ENCODE assay signal across 8 mouse cellular contexts in genomic region chr15:101283183-101283910, GRCm38 (mm10). TPM values are rescaled to one million over a fixed set of nuclear protein-coding genes. Genes with fewer than 3 reads are reported as not detected.
DNase-seq lines count a peak whose midpoint lies in the region; ATAC-seq and TF ChIP-seq lines count a peak whose summit lies in the region.

No protein-coding gene starts in this region.

- TF ChIP-seq CTCF in kidney, postnatal 0 days (IDR thresholded peaks at IDR 0.05; ENCODE audit: low read depth) = peak; percentile 80
- TF ChIP-seq CTCF in lung, embryonic 14.5 days (IDR thresholded peaks at IDR 0.05; ENCODE audit: low read depth) = peak; percentile 73

- peak; percentile 88 for DNase-seq in CD4-positive, CD25-positive, alpha-beta regulatory T cell, adult 2 months (ENCODE audit: low read depth, low spot score)
- peak; percentile 58 for DNase-seq in Muller cell, postnatal 12 days (ENCODE audit: inconsistent ontology term)
- peak; percentile 93 for DNase-seq in embryo, embryonic 10.5 days (ENCODE audit: low spot score)
- DNase-seq in kidney, postnatal 0 days (ENCODE audit: low spot score) = peak; percentile 85
- DNase-seq in lung, embryonic 14.5 days = peak; percentile 94
- DNase-seq in gastrocnemius, postnatal 25 days = no peak

- peaks cover 22% of the 10 kb centered on the region for H3K36me3 ChIP-seq in heart, embryonic 14.5 days (ENCODE audit: control insufficient read depth, insufficient read depth, low read length)
- H3K36me3 ChIP-seq in kidney, postnatal 0 days (ENCODE audit: insufficient read depth, low read length) = peaks cover 19% of the 10 kb centered on the region; the same call in 1 of the 2 replicates
- H3K36me3 ChIP-seq in lung, embryonic 14.5 days (ENCODE audit: insufficient read depth) = peaks cover 22% of the 10 kb centered on the region
- H3K36me3 ChIP-seq in neural tube, embryonic 14.5 days (ENCODE audit: control insufficient read depth, insufficient read depth, low read length) = peaks cover 11% of the 10 kb centered on the region; the same call in 1 of the 2 replicates

- WGBS in heart, embryonic 14.5 days = 3% methylated on average over 26 of the region's 26 CpGs
- 2% methylated on average over 26 of the region's 26 CpGs for WGBS in kidney, postnatal 0 days
- WGBS in lung, embryonic 14.5 days = 1% methylated on average over 26 of the region's 26 CpGs
- WGBS in neural tube, embryonic 14.5 days = 2% methylated on average over 26 of the region's 26 CpGs

- H3K4me2 ChIP-seq in heart, embryonic 14.5 days (ENCODE audit: low read length) = peak overlapping the region; percentile 78
- H3K4me2 ChIP-seq in kidney, postnatal 0 days (ENCODE audit: low read length) = peak overlapping the region; percentile 88
- H3K4me2 ChIP-seq in lung, embryonic 14.5 days = peak overlapping the region; percentile 98
- peak overlapping the region; percentile 70 for H3K4me2 ChIP-seq in neural tube, embryonic 14.5 days (ENCODE audit: low read depth, low read length)

- H3K27me3 ChIP-seq in heart, embryonic 14.5 days (ENCODE audit: control insufficient read depth, insufficient read depth, low read length) = no peaks in the 10 kb centered on the region
- no peaks in the 10 kb centered on the region for H3K27me3 ChIP-seq in kidney, postnatal 0 days (ENCODE audit: insufficient read depth, low read length)
- no peaks in the 10 kb centered on the region for H3K27me3 ChIP-seq in lung, embryonic 14.5 days (ENCODE audit: insufficient read depth, low read length)
- H3K27me3 ChIP-seq in neural tube, embryonic 14.5 days (ENCODE audit: control insufficient read depth, insufficient read depth, low read length) = no peaks in the 10 kb centered on the region

- H3K9me3 ChIP-seq in heart, embryonic 14.5 days (ENCODE audit: control insufficient read depth, low read length) = no peaks in the 10 kb centered on the region
- H3K9me3 ChIP-seq in kidney, postnatal 0 days (replicated peaks; ENCODE audit: low read length) = no peaks in the 10 kb centered on the region
- H3K9me3 ChIP-seq in lung, embryonic 14.5 days (ENCODE audit: low read depth, low read length) = no peaks in the 10 kb centered on the region
- H3K9me3 ChIP-seq in neural tube, embryonic 14.5 days (ENCODE audit: control insufficient read depth, low read length) = no peaks in the 10 kb centered on the region

- H3K4me3 ChIP-seq in heart, embryonic 14.5 days (ENCODE audit: control insufficient read depth in 1 of 2, insufficient read depth in 1 of 2, low read depth in 1 of 2, low read length in 2 of 2) = peak overlapping the region; percentile 68 to 93
- H3K4me3 ChIP-seq in kidney, postnatal 0 days (replicated peaks; ENCODE audit: low read depth, low read length) = peak overlapping the region; percentile 69
- peak overlapping the region; percentile 97 for H3K4me3 ChIP-seq in lung, embryonic 14.5 days (ENCODE audit: low read depth, low read length)
- peak overlapping the region; percentile 68 for H3K4me3 ChIP-seq in neural tube, embryonic 14.5 days (ENCODE audit: low read depth, low read length)

- H3K4me1 ChIP-seq in heart, embryonic 14.5 days (ENCODE audit: control insufficient read depth in 2 of 2, insufficient read depth in 2 of 2, low read length in 2 of 2) = peaks cover 3 to 15% of the 10 kb centered on the region in 2 experiments; a peak in 3 of 4 replicates
- peaks cover 8% of the 10 kb centered on the region for H3K4me1 ChIP-seq in kidney, postnatal 0 days (replicated peaks; ENCODE audit: insufficient read depth, low read length)
- H3K4me1 ChIP-seq in lung, embryonic 14.5 days (ENCODE audit: insufficient read depth) = peaks cover 10% of the 10 kb centered on the region; the same call in 1 of the 2 replicates
- peaks cover 10% of the 10 kb centered on the region; the same call in 1 of the 2 replicates for H3K4me1 ChIP-seq in neural tube, embryonic 14.5 days (ENCODE audit: control insufficient read depth, insufficient read depth, low read length)

- H3K27ac ChIP-seq in heart, embryonic 14.5 days (replicated peaks in 1 of 2; ENCODE audit: control insufficient read depth in 1 of 2, insufficient read depth in 1 of 2, low read depth in 2 of 2, low read length in 2 of 2) = peak overlapping the region; percentile 73 to 77
- H3K27ac ChIP-seq in kidney, postnatal 0 days = peak overlapping the region; percentile 63
- H3K27ac ChIP-seq in lung, embryonic 14.5 days (ENCODE audit: low read depth) = peak overlapping the region; percentile 82
- peak overlapping the region; percentile 18; the same call in 1 of the 2 replicates for H3K27ac ChIP-seq in neural tube, embryonic 14.5 days (ENCODE audit: low read depth, low read length)

- H3K9ac ChIP-seq in heart, embryonic 14.5 days (ENCODE audit: low read length) = peak overlapping the region; percentile 81
- peak overlapping the region; percentile 79 for H3K9ac ChIP-seq in kidney, postnatal 0 days (ENCODE audit: low read depth, low read length)
- peak overlapping the region; percentile 90 for H3K9ac ChIP-seq in lung, embryonic 14.5 days
- peak overlapping the region; percentile 39 for H3K9ac ChIP-seq in neural tube, embryonic 14.5 days (replicated peaks; ENCODE audit: low read depth, low read length)

- ATAC-seq in heart, embryonic 14.5 days (ENCODE audit: insufficient number of reproducible peaks, insufficient read depth, low FRiP score, low read depth) = no peak
- no peak for ATAC-seq in kidney, postnatal 0 days (replicated peaks; ENCODE audit: low FRiP score, low read depth)
- ATAC-seq in lung, embryonic 14.5 days (ENCODE audit: insufficient read depth) = peak; percentile 39
- peak; percentile 45; the same call in 1 of the 2 replicates for ATAC-seq in neural tube, embryonic 14.5 days (ENCODE audit: low read depth)

RNA-seq across cellular contexts. Expression of gene Atg101, which starts 0.7 kb away (rescaled TPM):
- polyA plus RNA-seq in heart, embryonic 14.5 days (2014; fragmentation: Nextera tagmentation; extraction: Ambion mirVana) = 49.5 and 50.4 TPM in 2 replicates
- 77.1 and 79.5 TPM in 2 replicates for polyA plus RNA-seq in kidney, postnatal 0 days (2015; fragmentation: Nextera tagmentation; extraction: Ambion mirVana)
- 59.1 and 64.7 TPM in 2 replicates for polyA plus RNA-seq in lung, embryonic 14.5 days (2014; fragmentation: Nextera tagmentation; extraction: Ambion mirVana)
- polyA plus RNA-seq in neural tube, embryonic 14.5 days (2014; fragmentation: Nextera tagmentation; extraction: Ambion mirVana) = 69.4 and 75.7 TPM in 2 replicates
- 10 to 100 TPM; 22.3 to 31.3 TPM for total RNA-seq in gastrocnemius, postnatal 25 days (2021)

RNA-seq across cellular contexts. Expression of gene 6030408B16Rik, which starts 9.7 kb away (rescaled TPM):
- 0.85 and 1.8 TPM in 2 replicates for polyA plus RNA-seq in heart, embryonic 14.5 days (2014; fragmentation: Nextera tagmentation; extraction: Ambion mirVana)
- 23.3 and 24.5 TPM in 2 replicates for polyA plus RNA-seq in kidney, postnatal 0 days (2015; fragmentation: Nextera tagmentation; extraction: Ambion mirVana)
- 41.0 and 41.4 TPM in 2 replicates for polyA plus RNA-seq in lung, embryonic 14.5 days (2014; fragmentation: Nextera tagmentation; extraction: Ambion mirVana)
- 0.22 and 0.64 TPM in 2 replicates for polyA plus RNA-seq in neural tube, embryonic 14.5 days (2014; fragmentation: Nextera tagmentation; extraction: Ambion mirVana)
- under 1 TPM; 0.31 to 0.32 TPM for total RNA-seq in gastrocnemius, postnatal 25 days (2021)

RNA-seq across cellular contexts. Expression of gene Nr4a1, which starts 29.3 kb away (rescaled TPM):
- polyA plus RNA-seq in heart, embryonic 14.5 days (2014; fragmentation: Nextera tagmentation; extraction: Ambion mirVana) = 6.0 and 6.6 TPM in 2 replicates
- 8.6 and 9.5 TPM in 2 replicates for polyA plus RNA-seq in kidney, postnatal 0 days (2015; fragmentation: Nextera tagmentation; extraction: Ambion mirVana)
- 8.8 TPM in 2 replicates for polyA plus RNA-seq in lung, embryonic 14.5 days (2014; fragmentation: Nextera tagmentation; extraction: Ambion mirVana)
- polyA plus RNA-seq in neural tube, embryonic 14.5 days (2014; fragmentation: Nextera tagmentation; extraction: Ambion mirVana) = 4.8 and 5.3 TPM in 2 replicates
- 10 to 100 TPM; 52.2 to 90.7 TPM for total RNA-seq in gastrocnemius, postnatal 25 days (2021)

RNA-seq across cellular contexts. Expression of gene Grasp, which starts 59.4 kb away (rescaled TPM):
- 3.8 and 5.5 TPM in 2 replicates for polyA plus RNA-seq in heart, embryonic 14.5 days (2014; fragmentation: Nextera tagmentation; extraction: Ambion mirVana)
- polyA plus RNA-seq in kidney, postnatal 0 days (2015; fragmentation: Nextera tagmentation; extraction: Ambion mirVana) = 3.7 and 4.0 TPM in 2 replicates
- polyA plus RNA-seq in lung, embryonic 14.5 days (2014; fragmentation: Nextera tagmentation; extraction: Ambion mirVana) = 7.8 and 10.4 TPM in 2 replicates
- polyA plus RNA-seq in neural tube, embryonic 14.5 days (2014; fragmentation: Nextera tagmentation; extraction: Ambion mirVana) = 1.0 and 2.4 TPM in 2 replicates
- total RNA-seq in gastrocnemius, postnatal 25 days (2021) = 1 to 10 TPM; 4.3 to 5.7 TPM

Comparison
In these comparisons a context has a peak if more than half of its experiments do, and no peak if none do; other contexts are left out.
1. ATAC-seq: peak in lung, embryonic 14.5 days (single experiment) and neural tube, embryonic 14.5 days (single experiment); none in heart, embryonic 14.5 days (single experiment) and kidney, postnatal 0 days (single experiment).
2. H3K27ac ChIP-seq: peak in every context shown above with its lines; median percentile 82 in lung, embryonic 14.5 days; 75 in heart, embryonic 14.5 days; 63 in kidney, postnatal 0 days; 18 in neural tube, embryonic 14.5 days.
3. H3K9ac ChIP-seq: peak in every context shown above with its lines; median percentile 90 in lung, embryonic 14.5 days; 81 in heart, embryonic 14.5 days; 79 in kidney, postnatal 0 days; 39 in neural tube, embryonic 14.5 days.
4. Peak in every context shown above with its lines, with median percentiles within 50 percentile points of each other: H3K4me2 ChIP-seq and H3K4me3 ChIP-seq.